Mouse (Mus musculus): ENCODE results near the gene Gm15319.

- TF ChIP-seq CTCF (IDR thresholded peaks at IDR 0.05; ENCODE audit: extremely low read depth, insufficient read depth, low read length) (peak; percentile 49), POLR2A (IDR thresholded peaks at IDR 0.05; ENCODE audit: extremely low read depth, insufficient read depth, low read length) (0 out of 2 replicates have a peak, but pooled peaks have one; percentile 42)
These were observed 66.0 kb downstream of the Gm15319 start for GRCm38 (mm10) chr8:20296803-20297702.
